Mouse (Mus musculus): ENCODE measurements around the gene Casd1.
A peak's percentile ranks its signal among the peaks of the same experiment; 100 is the strongest.

Gene Casd1

GRCm38 (mm10) chr6:4600658-4601296 is at the start of gene Casd1:
Casd1 (plus strand) TSS chr6:4600839.
- DNase-seq (ENCODE audit: low spot score in 2 of 2) = peak; percentile 27 to 50

GRCm38 (mm10) chr6:4555366-4555765 is 45.3 kb upstream of the Casd1 start:
- no peak for DNase-seq (ENCODE audit: low spot score in 2 of 2)

GRCm38 (mm10) chr6:4557086-4557485 is 43.6 kb upstream of the Casd1 start:
- DNase-seq (ENCODE audit: low spot score in 2 of 2) = no peak

GRCm38 (mm10) chr6:4557678-4558077 is 43.0 kb upstream of the Casd1 start:
- DNase-seq (ENCODE audit: low spot score in 2 of 2) = no peak

- no peak for DNase-seq (ENCODE audit: low spot score in 2 of 2)
Measured at GRCm38 (mm10) chr6:4561156-4561555, 39.5 kb upstream of the Casd1 start.

- no peak for DNase-seq (ENCODE audit: low spot score in 2 of 2)
Measured at GRCm38 (mm10) chr6:4561621-4562020, 39.0 kb upstream of the Casd1 start.

- DNase-seq (ENCODE audit: low spot score in 2 of 2) = no peak
Measured at GRCm38 (mm10) chr6:4562401-4562800, 38.2 kb upstream of the Casd1 start.

- DNase-seq (ENCODE audit: low spot score in 2 of 2) = no peak
Measured at GRCm38 (mm10) chr6:4563477-4563876, 37.2 kb upstream of the Casd1 start.

GRCm38 (mm10) chr6:4570412-4570811 is 30.2 kb upstream of the Casd1 start:
- DNase-seq (ENCODE audit: low spot score in 2 of 2) = no peak

- DNase-seq (ENCODE audit: low spot score in 2 of 2) = no peak
Measured at GRCm38 (mm10) chr6:4577756-4578155, 22.9 kb upstream of the Casd1 start.

GRCm38 (mm10) chr6:4578343-4578742 is 22.3 kb upstream of the Casd1 start:
- DNase-seq (ENCODE audit: low spot score in 2 of 2) = no peak

GRCm38 (mm10) chr6:4579620-4580019 is 21.0 kb upstream of the Casd1 start:
- no peak for DNase-seq (ENCODE audit: low spot score in 2 of 2)

- no peak for DNase-seq (ENCODE audit: low spot score in 2 of 2)
Measured at GRCm38 (mm10) chr6:4583485-4583884, 17.2 kb upstream of the Casd1 start.

- no peak for DNase-seq (ENCODE audit: low spot score in 2 of 2)
Measured at GRCm38 (mm10) chr6:4587946-4588345, 12.7 kb upstream of the Casd1 start.

GRCm38 (mm10) chr6:4588722-4589121 is 11.9 kb upstream of the Casd1 start:
- no peak for DNase-seq (ENCODE audit: low spot score in 2 of 2)

- DNase-seq (ENCODE audit: low spot score in 2 of 2) = no peak
Measured at GRCm38 (mm10) chr6:4590089-4590488, 10.6 kb upstream of the Casd1 start.

- no peak for DNase-seq (ENCODE audit: low spot score in 2 of 2)
Measured at GRCm38 (mm10) chr6:4597711-4598110, 2.9 kb upstream of the Casd1 start.

GRCm38 (mm10) chr6:4600085-4600657 is 468 bp upstream of the Casd1 start:
- DNase-seq (ENCODE audit: low spot score in 2 of 2) = no peak

GRCm38 (mm10) chr6:4601297-4601931 is 775 bp downstream of the Casd1 start:
- DNase-seq (ENCODE audit: low spot score in 2 of 2) = peak in 1 of 2 experiments; percentile 13

- DNase-seq (ENCODE audit: low spot score in 2 of 2) = no peak
Measured at GRCm38 (mm10) chr6:4602012-4602411, 1.4 kb downstream of the Casd1 start.

GRCm38 (mm10) chr6:4606394-4606793 is 5.8 kb downstream of the Casd1 start:
- DNase-seq (ENCODE audit: low spot score in 2 of 2) = no peak

GRCm38 (mm10) chr6:4610216-4610896 is 9.7 kb downstream of the Casd1 start:
- no peak for DNase-seq (ENCODE audit: low spot score in 2 of 2)

- DNase-seq (ENCODE audit: low spot score in 2 of 2) = no peak
Measured at GRCm38 (mm10) chr6:4611853-4612252, 11.2 kb downstream of the Casd1 start.
